Mouse (Mus musculus) thymus, postnatal 14 days (tissue): ENCODE results near the gene Olfr1506.
"Not testable (repeated sequence)": the region's sequence is repeated elsewhere in the genome, so short reads cannot be mapped to it uniquely, and the experiment has no call there.

ENCODE experiments used
- DNase-seq: peaks from one replicate; pipeline ENCODE4 v3.0.0; 2021

Gene Olfr1506

DNA sequence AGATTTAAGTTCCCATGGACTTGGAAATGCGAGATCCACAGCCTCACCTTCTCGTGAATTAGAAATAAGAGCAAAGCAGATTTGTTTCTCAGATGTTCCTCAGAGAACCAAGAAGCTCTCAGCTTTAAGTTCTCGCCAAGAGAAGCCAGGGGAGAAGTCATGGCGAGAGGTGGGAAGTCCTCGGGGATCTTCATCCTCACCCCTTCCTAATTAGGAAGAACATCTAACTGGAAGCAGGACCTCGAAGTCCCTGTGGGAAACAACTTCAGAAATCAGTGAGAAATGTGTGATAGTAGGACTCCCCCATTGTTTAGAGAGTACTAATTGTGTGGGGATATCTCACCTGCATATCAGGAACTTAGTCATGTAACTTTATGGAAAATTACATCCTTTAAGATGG is at the start of gene Olfr1506:
Gene Olfr1506, minus strand, starts transcription at position 101 of the 400 bp plus-strand sequence.
- not testable (repeated sequence) for DNase-seq

GRCm38 (mm10) chr2:90270932-90271331 is 46.6 kb upstream of the Olfr1506 start, which contains the start of gene Olfr1271:
Gene Olfr1271 (minus strand): TSS chr2:90271032.
- no peak for DNase-seq

DNA sequence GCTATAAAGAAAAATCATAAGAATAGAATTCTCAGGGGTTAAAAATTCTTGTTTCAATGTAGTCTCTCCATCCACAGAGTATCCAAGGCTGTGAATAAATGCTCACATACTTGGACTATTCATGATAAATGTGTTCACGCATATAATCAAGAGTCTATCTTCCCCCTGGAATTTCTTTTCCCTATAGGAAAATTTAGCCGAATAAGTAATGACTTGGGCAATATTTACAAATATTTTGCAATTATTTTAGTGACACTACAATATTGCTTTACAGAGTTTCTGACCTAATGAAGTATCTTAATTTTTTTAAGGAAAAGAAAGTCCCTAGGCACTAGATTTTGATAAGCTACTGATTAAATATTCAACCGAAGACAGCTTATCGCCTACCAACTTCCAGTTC is 33.2 kb upstream of the Olfr1506 start, which contains the start of gene Olfr142:
Gene Olfr142, minus strand, starts transcription at position 101 of the 400 bp plus-strand sequence.
- DNase-seq = no peak

- not testable (repeated sequence) for DNase-seq
Measured at GRCm38 (mm10) chr2:90199606-90200005, 24.7 kb downstream of the Olfr1506 start.

GRCm38 (mm10) chr2:90195285-90195684 is 29.0 kb downstream of the Olfr1506 start:
- DNase-seq = not testable (repeated sequence)

DNA sequence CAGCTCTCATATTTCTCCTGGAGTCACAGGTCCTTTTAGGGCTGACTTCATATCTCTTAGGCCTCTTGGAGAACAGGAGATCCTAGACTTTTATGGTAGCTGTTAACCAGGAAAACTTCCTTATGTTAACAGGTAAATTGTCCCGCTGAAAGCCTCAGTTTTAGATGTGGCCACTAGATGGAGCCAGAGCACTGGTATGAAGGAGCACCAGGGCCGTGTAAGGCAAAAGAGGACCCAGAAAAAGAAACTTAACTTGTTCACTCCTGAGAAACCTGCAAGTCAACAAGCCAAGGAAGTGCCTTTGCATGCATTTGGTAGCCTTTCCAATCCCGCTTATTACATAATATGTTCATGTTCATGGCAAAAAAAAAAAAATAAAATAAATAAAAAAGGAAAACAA is 29.5 kb downstream of the Olfr1506 start:
- not testable (repeated sequence) for DNase-seq

DNA sequence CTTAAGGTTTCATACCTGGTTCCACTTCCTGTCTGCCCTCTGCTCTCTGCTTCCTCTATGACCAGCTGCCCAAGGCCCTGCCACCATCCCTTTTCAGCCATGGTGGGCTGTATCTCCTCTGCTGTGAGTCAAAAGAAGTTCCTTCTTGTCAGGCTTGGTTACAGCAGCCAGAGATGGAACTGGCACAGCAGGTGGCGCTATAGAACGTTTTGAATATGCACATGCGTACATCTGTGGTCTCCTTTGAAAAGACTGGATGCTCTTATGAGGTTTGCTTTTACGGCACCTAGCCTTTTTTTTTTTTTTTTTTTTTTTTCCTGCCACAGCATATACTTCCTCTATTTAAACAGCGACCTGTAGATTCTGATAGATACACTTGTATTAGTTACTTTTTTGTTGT is 37.2 kb downstream of the Olfr1506 start:
- DNase-seq = not testable (repeated sequence)

DNA sequence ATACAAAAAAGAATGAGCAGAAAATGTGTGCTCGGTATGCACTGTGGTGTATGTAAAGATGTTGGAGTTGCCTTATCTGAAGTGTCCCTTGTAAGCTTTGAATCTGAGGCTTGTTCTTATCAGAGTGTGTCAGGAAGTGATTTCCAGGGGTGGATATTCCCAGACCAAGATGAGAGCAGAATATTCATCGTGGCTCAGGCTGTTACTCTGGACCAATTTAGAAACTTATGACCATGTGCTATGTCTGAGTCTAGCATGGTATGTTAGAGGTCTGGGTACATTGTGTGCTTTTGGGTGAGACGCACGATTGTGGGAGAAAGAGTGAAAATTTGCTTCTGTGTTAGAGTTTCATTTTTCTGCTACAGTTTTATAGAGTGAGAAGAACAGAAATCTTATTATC is 38.2 kb downstream of the Olfr1506 start:
- DNase-seq = not testable (repeated sequence)
